Mouse (Mus musculus) embryo, embryonic 9.5 days (tissue): ENCODE data around the gene Wdr73.
A peak's percentile ranks its signal among the peaks of the same experiment; 100 is the strongest.
"Not testable (repeated sequence)": the region's sequence is repeated elsewhere in the genome, so short reads cannot be mapped to it uniquely, and the experiment has no call there.

Source experiments
- DNase-seq: peaks from one replicate; pipeline ENCODE4 v3.0.0-alpha.2; 2017; ENCODE audit errors: extremely low spot score

Wdr73 gene

DNA sequence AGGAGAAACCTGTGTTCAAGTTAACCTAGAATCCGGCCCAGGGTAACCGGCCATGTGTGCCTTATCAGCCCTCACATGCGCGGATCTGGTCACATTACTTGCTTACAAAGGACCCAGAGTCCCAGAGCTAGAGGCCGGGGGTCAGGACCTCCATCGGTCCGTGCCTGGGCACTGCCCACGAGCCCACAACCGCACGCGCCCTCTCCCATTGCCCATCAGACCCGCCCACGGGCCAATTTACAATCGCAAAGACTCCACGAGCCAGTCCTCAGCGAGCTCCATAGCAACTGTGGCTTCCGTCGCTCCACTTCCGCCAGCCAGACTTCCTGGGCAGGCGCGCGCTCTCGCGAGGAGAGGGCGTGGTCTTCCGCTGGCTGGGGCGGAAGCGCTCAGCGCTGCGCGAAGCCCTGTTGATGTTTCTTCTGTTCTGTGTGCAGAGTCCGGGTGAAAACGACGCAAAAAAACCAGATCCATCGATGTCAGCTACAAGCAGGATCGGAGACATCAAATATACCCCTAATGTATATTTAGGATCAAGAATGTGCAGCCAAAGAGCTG lies at the start of gene Wdr73:
Wdr73 (minus strand) TSS at position 326 of the 558 bp plus-strand sequence.
- peak; percentile 90 for DNase-seq

DNA sequence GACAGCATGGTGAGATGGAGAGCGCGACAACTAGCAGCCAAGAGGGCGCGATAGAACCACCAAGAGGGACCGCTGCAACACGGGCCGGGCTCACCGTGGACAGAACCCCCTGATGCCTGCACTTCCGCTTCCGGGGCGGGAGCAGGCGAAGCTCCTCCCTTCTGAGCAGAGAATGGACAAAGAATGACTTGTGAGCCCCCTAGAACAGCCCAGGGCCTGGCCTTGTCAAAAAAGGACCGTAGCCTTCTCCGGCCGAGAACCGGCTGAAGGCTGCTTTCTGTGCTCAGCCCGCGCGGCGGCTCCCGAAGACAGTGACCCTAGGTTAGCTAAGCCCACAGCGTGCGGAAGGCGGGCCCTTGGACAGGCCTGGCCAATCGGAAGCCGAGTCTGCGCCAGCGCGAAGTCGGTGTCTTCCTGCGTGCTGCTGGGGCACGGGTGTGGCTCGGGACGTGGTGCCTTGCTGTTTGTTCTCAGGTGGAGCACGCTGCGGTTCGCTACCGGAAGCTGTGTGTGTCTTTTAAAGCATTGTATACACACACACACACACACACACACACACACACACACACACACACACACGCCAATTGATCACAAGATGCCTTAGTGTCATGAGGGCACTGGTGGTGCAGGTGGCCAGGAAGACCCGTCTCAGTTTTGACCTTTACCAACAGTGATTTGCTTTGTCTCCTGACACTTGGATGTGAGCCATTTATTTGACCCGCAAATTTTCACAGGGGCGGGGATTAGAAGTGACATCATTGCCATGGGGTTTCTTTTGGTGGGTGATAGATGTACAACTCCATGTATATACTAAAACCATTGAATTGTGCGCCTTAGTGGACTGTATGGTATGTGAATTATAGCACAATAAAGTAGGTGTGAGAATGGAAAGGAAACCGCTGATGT lies 46.6 kb upstream of the Wdr73 start, which contains the start of gene Sec11a:
Sec11a (minus strand) TSS at position 336 of the 906 bp plus-strand sequence.
- DNase-seq = peak; percentile 94

DNA sequence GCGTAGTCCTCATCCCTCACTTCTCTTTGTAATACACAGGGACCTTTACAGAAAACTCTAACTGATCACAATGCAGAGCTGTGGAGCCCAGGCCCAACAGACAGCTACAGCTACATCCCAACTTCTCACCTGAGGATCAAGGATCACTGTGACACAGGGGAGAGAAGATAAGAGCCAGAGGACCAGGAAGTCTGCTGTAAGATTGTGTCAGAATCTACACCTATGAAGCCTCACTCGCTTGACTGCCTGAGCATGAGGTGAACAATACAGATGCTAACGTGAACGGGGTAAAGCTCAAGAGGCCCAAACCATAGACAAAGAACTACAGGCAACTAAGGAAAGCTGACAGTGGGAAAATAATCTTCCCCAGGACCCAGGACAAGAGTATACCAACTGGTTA lies 38.7 kb upstream of the Wdr73 start:
- no peak for DNase-seq

DNA sequence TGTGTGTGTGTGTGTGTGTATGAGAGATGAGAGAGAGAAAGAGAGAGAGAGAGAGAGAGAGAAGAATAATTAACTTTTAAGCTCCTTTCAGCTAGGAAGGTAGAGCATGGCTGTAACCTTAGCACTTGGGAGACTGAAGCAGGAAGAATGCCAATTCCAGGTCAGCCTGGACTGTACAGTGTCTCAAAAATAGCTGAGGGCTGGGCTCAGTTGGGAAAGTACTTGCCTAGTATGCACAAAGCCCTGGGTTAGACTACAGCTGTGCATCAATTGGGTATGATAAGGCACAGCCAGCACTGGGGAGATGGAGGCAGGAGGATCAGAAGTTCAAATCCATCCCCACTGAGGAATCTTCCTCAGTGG lies 36.2 kb upstream of the Wdr73 start:
- not testable (repeated sequence) for DNase-seq

DNA sequence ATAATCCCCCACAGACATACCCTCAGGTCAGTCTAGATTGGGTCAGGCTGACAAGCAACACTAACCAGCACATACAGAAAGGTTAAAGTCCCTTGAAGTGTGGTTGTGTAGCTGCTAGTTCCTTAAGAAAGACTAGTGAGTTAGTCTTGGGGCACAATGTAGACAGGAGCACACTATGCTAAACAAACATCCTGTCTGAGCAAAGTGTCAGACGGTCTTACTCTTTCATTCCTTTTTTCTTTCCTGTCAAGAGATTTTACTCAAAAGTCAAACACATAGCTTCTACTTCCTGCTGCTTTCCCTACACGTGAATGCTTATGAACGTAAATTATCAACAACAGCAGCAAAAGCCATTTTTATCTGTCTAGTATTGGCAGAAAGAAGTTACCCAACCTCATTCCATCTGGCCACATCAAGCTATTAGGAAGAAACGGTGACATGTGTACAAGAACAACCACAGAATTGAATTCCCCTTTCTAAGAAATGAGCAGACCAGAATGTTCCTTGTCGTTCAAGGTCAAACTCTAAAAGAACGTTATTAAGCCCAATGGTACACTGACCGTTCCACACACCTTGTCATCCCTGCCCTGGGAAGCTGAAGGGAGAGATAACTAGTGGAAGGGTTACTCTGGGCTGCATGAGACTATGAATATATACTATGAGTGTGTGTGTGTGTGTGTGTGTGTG lies 35.7 kb upstream of the Wdr73 start:
- DNase-seq = not testable (repeated sequence)

DNA sequence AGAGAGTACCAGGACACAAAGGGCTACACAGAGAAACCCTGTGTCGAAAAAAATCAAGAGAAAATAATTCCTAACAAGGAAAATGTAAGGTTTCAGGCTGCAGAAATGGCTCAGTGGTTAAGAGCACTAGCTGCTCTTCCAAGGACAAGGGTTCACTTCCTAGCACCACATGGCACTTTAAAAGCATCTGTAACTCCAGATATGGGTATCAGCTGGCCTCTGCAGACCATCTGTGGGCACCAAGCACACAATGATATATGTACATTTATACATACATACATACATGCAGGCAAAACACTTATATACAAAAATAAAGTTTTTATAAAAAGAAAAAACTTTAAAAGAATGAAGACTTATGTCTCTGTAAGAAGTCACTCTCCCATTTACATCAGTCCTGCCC lies 34.8 kb upstream of the Wdr73 start:
- no peak for DNase-seq

DNA sequence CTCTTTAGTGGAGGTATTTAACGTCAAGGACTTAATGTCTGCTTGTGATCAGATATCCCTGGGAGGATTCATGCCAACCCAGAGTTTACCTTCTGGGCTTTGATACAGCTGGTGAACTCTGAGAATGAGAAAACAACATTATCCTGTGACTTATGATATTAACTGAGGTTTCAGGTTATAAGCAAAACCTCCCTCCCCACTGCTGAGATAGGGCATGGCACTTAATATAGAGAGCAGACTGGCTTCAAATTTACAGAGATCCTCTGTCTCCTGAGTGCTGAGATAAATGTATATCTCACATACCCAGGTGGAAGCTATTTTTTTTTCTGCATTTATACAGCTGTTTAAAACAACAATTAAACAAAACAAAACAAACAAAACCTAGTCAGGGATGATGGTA lies 31.7 kb upstream of the Wdr73 start:
- no peak for DNase-seq

DNA sequence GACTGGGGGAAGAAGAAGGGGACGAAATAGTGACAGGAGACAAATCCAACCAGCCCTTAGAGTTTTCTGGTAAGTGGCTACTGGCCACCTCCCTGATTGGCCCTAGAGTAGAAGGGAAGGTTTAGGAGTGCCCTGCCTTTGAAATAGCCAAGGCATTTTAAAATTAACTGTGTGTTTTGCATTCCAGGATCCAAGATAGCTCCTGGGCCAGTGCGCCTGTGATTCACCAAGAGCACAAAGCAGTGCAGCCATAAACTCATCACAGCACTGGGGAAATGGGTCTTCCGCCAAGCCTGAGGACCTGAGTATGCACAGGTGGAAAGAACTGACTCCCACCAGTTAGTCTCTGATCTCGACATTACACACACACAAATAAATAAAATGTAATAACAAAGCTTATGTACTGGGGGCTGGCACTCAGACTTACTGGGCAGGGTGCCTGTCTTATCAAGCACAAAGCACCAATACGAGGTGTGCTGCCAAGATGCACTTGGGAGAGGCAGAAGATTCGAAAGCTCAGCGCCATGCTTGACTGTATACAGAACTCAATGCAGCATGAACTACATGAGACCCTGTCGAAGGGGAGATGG lies 30.6 kb upstream of the Wdr73 start:
- no peak for DNase-seq

DNA sequence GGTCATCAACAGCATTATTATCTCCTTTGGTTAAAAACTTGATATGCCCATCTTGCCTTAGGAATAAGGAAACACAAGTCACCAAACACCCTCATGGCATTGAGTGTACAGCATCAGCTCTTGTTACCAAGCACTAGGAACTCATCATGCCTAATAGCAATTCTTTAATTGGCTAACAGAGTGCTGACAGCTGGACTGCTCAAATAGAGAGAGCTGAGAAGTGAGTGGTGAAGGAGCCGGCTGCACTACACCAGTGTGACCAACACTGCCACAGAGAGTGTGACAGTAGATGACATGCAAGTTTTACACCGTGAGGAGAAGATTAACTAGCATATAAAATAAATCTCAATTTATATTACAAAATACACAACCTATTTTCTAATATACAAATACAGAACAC lies 22.1 kb upstream of the Wdr73 start:
- DNase-seq = no peak

DNA sequence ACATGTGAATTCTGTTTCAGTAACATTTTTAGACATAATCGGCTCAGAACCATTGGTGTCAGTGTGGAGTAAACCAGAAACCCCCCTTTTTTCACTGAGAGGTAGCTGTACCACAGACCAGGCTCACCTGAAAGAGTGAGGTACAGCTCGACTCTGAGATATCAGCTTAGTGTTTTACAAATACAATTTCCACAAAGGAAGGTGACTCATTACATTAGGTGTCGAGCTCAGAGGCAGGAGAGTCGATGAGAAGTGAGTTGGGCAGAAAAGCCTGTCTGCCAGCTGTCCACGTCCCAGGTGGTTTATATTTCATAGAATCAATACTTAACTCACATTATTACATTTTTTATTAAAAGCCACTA lies 18.6 kb upstream of the Wdr73 start:
- no peak for DNase-seq

DNA sequence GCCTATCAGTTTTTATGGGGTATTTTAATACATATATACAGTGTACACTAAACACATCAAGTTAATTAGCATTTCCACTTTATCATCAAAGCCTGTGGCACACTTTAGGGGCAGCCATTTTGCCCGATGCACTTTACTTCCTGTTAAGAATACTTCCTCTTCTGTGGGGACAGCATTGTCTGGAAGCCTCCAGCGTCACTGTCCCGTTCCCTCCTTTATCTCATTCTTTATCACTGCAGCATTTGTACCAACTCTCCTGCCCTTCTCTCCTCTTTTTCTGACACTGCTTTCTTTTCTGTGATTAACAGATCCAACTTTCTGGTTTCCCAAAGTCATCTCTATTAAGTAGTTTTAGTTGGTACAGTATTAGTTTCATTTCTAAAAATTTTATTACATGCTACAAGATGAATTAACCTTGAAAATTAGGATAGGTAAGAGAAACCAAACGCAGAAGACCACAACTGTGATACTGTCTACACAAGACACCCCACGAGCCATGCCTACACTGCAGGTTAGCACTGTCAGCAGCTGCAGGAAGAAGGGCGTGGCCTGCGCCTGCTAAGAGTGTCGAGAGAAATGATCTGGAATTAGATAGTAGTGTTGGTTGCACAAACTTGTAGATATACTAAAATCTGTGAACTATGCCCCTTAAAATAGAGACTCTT lies 18.0 kb upstream of the Wdr73 start:
- no peak for DNase-seq

DNA sequence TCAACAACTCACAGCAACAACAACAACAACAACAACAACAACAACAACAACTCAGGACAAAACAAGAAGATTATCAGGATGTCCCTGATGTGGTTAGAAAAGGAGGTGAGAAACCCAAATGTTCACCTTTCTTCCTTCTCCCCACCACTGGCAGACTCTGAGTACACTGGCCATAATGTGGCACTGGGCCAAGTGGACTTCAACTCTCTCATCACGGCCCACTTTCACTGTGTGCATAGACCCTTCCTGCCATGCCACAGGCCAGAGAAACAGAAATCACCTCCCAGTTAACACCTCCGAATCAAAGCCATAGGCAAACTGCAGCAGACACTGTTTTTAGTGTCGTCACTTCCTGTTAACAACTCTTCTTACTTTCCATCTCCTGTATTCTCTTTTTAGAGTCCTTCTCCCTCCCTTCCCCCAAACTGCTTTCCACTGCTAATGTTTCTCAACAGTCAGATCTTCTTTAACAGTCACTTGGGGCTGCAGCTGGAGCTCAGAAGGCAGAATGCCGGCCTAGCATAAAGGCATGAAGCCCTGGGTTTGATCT lies 16.9 kb upstream of the Wdr73 start:
- no peak for DNase-seq

DNA sequence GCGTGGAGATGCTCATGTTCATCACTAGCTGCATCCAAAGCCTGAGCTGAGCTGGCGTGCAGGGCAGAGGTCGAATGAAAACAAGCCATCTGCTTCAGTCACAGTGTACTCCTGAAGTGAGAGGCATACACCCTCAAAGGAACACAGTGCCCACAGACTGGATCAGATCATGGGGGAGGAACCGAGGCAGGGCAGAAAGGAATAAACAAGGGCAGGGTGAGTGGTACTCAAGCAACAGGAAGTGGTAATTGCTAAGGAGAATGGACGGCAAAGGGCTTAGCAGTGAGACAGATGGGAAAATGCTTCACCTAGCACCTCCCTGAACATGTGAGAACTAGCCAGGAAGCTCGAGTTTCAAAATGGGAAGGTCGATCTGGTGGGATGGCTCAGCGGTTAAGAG lies 11.4 kb upstream of the Wdr73 start:
- no peak for DNase-seq

DNA sequence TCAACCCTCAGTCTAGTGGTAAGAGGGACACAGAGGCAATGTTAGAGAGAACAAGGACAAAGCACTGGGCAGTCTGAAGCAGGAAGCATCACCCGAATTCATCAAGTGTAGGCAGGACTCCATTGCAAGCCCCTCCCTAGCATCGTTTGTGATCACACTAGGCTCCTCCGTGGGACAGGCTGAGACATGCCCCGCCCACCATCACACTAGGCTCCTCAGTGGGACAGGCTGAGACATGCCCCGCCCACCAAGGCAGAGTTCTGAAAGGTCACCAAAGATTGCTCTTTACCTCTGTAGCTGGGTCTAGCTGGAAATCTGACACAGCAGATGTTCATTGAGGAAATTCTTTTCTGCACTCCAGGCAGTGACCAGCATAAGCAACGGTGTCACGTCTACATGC lies 10.0 kb upstream of the Wdr73 start:
- no peak for DNase-seq

DNA sequence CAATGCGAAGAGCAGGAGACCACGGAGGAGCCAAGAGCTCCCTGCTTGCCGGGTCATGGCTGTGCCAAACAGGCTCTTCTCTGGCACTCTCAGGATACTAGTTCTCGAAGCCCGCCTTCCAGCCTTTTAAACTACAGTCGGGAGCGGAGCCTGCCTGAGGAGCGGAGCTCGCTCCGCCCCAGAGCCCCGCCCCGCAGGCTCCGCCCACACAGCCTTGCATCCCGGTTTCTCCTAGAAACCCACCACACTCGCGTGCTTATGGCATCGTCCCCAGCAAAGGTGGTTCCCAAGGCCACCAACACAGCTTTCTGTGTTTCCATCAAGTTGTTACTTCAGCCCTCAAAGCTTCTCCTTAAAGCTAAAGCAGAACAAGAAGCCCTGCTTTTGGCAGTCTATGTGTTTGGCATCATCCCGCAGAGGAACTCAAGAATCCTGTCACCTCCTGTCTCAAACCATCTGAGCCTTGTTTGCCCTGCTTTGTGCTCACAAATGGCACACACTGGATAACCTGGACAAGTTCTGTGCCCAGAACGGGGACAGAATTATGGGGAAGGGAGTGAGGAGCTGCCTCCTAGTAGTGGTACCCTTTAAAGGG lies 3.9 kb upstream of the Wdr73 start, which contains the start of gene Nmb:
Nmb (minus strand) TSS at position 156 of the 595 bp plus-strand sequence.
- peak; percentile 72 for DNase-seq

DNA sequence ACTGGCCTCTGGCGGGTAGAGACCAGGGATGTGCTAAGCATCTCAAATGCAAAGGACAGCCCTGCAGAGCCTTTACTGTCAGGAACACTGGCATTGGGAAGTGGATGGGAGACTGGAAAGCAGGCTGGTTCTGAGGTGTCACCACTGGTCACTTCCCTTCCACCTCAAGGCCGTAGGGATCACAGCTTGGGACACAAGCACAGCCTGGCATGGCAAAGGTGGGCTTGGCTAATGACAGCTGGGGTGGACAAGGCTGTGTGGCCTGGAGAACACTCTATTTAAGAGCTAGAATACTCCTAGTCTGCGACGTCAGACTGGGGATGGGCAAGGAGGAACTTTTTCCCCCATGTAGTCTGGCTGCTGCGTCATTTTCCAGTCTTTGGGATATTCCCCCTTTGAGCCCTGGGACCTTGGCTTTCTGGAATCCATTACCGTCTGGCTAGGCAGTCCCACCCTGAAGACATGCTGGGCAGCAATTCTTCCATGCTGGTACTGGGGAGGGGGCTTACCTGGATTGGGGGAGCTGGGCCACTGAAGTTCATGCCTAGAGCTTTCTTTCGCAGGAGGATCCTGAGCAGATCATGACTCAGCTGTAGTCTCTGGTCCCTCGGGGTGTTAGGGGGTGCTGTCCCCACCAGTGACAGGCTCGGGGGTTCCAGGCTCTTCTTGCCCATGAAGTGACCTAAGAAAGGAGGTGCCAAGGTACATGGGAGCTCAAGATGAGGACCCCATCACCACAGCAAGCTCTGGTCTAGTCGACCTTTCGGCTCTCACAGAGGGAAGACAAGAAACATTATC lies 2.8 kb upstream of the Wdr73 start:
- DNase-seq = no peak

DNA sequence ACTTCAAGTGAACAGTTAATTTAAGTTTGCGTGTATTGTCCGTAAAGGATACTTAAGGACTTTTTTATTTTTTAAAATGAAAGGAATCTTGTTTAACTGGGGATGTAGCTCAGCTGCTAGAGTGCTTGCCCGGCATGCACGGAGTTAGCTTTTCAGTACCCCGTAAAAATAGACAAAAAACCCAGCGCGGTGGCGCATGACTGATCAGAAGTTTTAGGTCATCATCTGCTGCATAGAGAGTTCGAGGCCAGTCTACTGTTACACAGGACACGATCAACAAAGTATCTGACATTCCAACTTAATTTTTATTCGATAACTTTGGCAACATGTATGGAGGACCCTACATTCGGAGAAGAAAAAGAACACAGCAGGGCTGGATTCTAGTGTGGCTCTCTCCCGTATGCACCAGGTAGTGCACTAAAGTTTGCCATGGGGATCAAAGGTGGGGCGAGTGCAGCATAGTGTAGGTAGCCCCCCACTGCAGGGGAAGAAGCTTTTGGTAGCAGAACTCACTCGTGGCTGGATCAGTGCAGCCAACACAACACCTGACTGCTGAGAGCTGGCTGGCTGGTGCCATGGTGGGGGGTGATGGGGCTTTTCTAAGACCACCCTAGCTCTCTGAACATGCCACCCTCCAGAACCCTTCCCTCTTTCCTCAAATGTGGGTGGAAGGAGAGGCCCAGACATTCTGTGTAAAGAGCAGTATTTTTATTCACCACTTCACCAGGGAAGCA lies 639 bp upstream of the Wdr73 start:
- DNase-seq = no peak

DNA sequence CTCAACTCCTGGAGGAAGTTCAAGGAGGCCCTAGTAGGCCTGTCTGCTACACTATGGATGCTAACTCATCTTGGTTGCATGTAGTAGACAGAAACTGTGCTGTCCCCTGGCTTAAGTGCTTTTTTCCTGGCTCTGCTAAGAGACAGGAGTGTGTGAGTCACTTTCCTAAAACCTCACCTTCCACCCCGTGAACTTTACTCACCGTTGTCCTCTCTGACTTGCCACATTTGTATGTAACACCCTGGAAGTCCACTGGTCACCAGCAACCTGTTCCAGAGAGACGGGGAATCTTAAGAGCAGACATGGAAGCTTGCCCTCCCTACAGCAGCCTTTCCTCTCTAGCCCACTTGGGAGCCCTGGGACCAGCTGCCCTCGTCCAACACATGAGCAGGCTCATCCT lies 3.3 kb downstream of the Wdr73 start:
- no peak for DNase-seq

DNA sequence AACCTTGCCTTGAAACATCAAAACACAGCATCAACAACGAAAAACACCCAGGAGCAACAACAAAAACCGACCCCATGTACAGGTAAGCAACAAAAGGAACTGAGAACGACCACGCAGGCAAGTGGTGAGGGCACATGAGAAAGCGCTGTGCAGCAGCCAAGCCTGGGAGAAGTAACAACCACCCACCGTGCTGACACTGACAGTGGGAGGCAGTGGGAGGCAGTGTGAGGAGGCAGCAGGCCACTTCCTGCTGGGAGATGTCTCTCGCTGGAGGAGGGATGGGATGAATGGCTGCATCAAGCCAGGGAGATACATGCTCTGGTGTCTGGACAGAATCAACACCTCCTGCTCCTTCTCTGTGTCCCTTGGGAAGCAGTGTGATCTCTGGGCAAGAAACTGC lies 3.9 kb downstream of the Wdr73 start:
- no peak for DNase-seq
